Mouse (Mus musculus): ENCODE results near the gene Pfkfb4. TPM values are rescaled to one million over a fixed set of nuclear protein-coding genes. Genes with fewer than 3 reads are reported as not detected.
A peak's percentile ranks its signal among the peaks of the same experiment; 100 is the strongest.

The Pfkfb4 gene
- total and polyA plus RNA-seq, 2 experiments: 1.0 to 1.4 TPM

DNA sequence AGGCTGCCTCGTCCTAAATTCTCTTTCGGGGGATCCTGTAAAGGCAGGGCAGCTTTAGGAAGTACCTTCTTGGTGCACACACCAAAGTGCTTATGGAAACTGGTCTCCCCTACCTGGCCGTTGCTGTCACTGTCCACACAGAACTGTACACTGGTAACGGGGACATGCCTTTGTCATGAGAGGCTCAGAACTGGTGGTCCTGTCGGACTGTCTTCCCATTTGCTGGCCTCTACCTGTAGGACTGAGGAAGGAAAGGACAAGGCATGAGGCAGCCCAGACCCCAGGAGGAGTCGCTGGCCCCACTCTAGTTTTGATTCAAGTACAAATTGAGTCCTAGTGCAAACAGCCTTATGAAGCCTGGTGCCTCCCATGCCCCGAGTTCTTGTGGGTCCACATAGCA lies 39.4 kb downstream of the Pfkfb4 start:
- H3K79me2 ChIP-seq (ENCODE audit: control insufficient read depth, insufficient read depth, low read length): no peaks in the 10 kb centered on the region
- H3K4me1 ChIP-seq (ENCODE audit: control insufficient read depth, insufficient read depth, low read length): no peaks in the 10 kb centered on the region
- DNase-seq (ENCODE audit: extremely low read depth, low read depth, low spot score): no peak
- H3K4me3 ChIP-seq (ENCODE audit: insufficient read depth, low read depth, low read length): no peak overlapping the region
- H3K9ac ChIP-seq (ENCODE audit: low read depth, low read length): no peak overlapping the region
- TF ChIP-seq CTCF (IDR thresholded peaks at IDR 0.05; ENCODE audit: low read depth, low read length): no peak
- TF ChIP-seq POLR2A (IDR thresholded peaks at IDR 0.05; ENCODE audit: extremely low read depth, insufficient read depth, low read length): no peak
- 96% methylated on average over 7 of the region's 7 CpGs for WGBS
- no peaks in the 10 kb centered on the region for H3K36me3 ChIP-seq (ENCODE audit: control insufficient read depth, insufficient read depth, low read length)
- no peaks in the 10 kb centered on the region for H3K27me3 ChIP-seq (ENCODE audit: control insufficient read depth, insufficient read depth, low read length)
- no peak overlapping the region for H3K27ac ChIP-seq (replicated peaks; ENCODE audit: insufficient read depth, low read depth, low read length)

- Histone ChIP-seq H3K9ac (ENCODE audit: low read depth, low read length) (no peak overlapping the region), H3K79me2 (ENCODE audit: control insufficient read depth, insufficient read depth, low read length) (no peaks in the 10 kb centered on the region), H3K27me3 (ENCODE audit: control insufficient read depth, insufficient read depth, low read length) (no peaks in the 10 kb centered on the region), H3K27ac (replicated peaks; ENCODE audit: insufficient read depth, low read depth, low read length) (no peak overlapping the region), H3K4me1 (ENCODE audit: control insufficient read depth, insufficient read depth, low read length) (no peaks in the 10 kb centered on the region), H3K36me3 (ENCODE audit: control insufficient read depth, insufficient read depth, low read length) (no peaks in the 10 kb centered on the region), H3K4me3 (ENCODE audit: insufficient read depth, low read depth, low read length) (no peak overlapping the region)
- WGBS: 89% methylated on average over 8 of the region's 8 CpGs
- DNase-seq (ENCODE audit: extremely low read depth, low read depth, low spot score): no peak
- no peak for TF ChIP-seq CTCF (IDR thresholded peaks at IDR 0.05; ENCODE audit: low read depth, low read length)
- no peak for TF ChIP-seq POLR2A (IDR thresholded peaks at IDR 0.05; ENCODE audit: extremely low read depth, insufficient read depth, low read length)
These were observed 40.1 kb downstream of the Pfkfb4 start for GRCm38 (mm10) chr9:109031686-109032085.

DNA sequence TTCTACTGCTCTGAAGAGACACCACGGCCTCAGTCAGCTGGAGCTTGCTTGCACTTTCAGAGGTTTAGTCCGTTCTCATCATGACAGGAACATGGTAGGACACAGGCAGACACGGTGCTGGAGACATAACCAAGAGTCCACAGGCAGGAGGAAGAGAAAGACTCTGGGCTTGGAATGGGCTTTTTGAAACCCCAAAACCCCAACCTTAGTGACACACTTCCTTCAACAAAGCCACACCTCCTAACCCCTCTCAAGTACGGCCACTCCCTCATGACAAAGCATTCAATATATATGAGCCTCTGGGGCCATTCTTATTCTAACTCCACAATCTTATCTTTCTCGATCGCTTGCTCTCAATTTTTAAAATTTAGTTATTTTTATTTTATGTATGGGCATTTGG lies 40.9 kb downstream of the Pfkfb4 start:
- H3K4me1 ChIP-seq (ENCODE audit: control insufficient read depth, insufficient read depth, low read length): no peaks in the 10 kb centered on the region
- 88% methylated on average over 6 of the region's 6 CpGs for WGBS
- no peaks in the 10 kb centered on the region for H3K79me2 ChIP-seq (ENCODE audit: control insufficient read depth, insufficient read depth, low read length)
- TF ChIP-seq POLR2A (IDR thresholded peaks at IDR 0.05; ENCODE audit: extremely low read depth, insufficient read depth, low read length): no peak
- H3K27me3 ChIP-seq (ENCODE audit: control insufficient read depth, insufficient read depth, low read length): no peaks in the 10 kb centered on the region
- no peak overlapping the region for H3K27ac ChIP-seq (replicated peaks; ENCODE audit: insufficient read depth, low read depth, low read length)
- no peak overlapping the region for H3K4me3 ChIP-seq (ENCODE audit: insufficient read depth, low read depth, low read length)
- DNase-seq (ENCODE audit: extremely low read depth, low read depth, low spot score): no peak
- no peak overlapping the region for H3K9ac ChIP-seq (ENCODE audit: low read depth, low read length)
- no peaks in the 10 kb centered on the region for H3K36me3 ChIP-seq (ENCODE audit: control insufficient read depth, insufficient read depth, low read length)

DNA sequence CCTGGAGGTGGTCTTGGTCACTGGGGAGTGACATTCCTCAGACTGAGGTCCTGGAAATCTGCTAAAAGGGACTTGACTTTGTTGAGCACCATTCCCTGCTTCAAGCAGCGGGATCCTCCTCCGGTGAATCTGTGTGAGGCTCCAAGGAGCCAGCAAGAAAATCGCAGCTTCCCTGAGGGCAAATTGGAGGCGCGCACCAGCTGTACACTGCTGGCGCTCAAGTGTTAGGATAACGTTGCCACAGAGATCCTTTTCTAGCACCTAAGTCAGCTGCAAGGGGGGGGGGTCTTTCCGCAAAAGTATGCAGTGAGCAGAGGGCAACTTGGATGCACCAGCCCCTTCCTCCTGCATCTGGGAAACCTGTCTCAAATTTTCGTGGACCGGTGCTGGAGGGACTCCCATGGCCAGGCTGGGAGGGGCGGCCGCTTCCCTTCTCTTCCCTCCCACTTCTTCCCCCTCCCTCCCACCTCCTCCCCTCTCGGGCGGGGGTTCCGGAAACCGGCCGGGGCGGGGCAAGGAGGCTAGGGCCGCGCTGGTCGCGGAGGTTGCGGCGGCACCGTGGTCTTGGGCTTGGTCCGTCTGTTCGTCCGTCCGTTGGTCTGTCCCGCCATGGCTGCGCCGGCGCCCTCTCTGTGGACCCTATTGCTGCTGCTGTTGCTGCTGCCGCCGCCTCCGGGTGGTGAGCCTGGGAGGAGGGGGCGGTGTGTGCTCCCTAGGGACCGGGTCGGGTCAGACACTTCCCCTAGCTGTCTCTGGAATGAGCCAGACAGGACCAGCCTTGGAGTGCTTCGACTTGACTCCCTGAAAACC lies 46.7 kb downstream of the Pfkfb4 start, which contains the start of gene Shisa5:
Gene Shisa5 (plus strand): TSS at position 480 of the 810 bp plus-strand sequence.
- Histone ChIP-seq H3K4me3 (ENCODE audit: insufficient read depth, low read depth, low read length) (peak within 1 kb of the TSS; percentile 95), H3K4me1 (ENCODE audit: control insufficient read depth, insufficient read depth, low read length) (no peaks in the 10 kb centered on the region; the same call in 1 of the 2 replicates), H3K27ac (replicated peaks; ENCODE audit: insufficient read depth, low read depth, low read length) (peak within 1 kb of the TSS; percentile 80), H3K9ac (ENCODE audit: low read depth, low read length) (peak within 1 kb of the TSS; percentile 93), H3K79me2 (ENCODE audit: control insufficient read depth, insufficient read depth, low read length) (no peaks in the 10 kb centered on the region), H3K36me3 (ENCODE audit: control insufficient read depth, insufficient read depth, low read length) (no peaks in the 10 kb centered on the region), H3K27me3 (ENCODE audit: control insufficient read depth, insufficient read depth, low read length) (peaks cover 6% of the 10 kb centered on the region; the same call in 1 of the 2 replicates)
- WGBS: 6% methylated on average over 40 of the region's 40 CpGs
- TF ChIP-seq CTCF (IDR thresholded peaks at IDR 0.05; ENCODE audit: low read depth, low read length) (no peak), POLR2A (IDR thresholded peaks at IDR 0.05; ENCODE audit: extremely low read depth, insufficient read depth, low read length) (0 out of 2 replicates have a peak, but pooled peaks have one; percentile 42)
- no peak for DNase-seq (ENCODE audit: extremely low read depth, low read depth, low spot score)

- H3K79me2 ChIP-seq (ENCODE audit: control insufficient read depth, insufficient read depth, low read length): no peaks in the 10 kb centered on the region
- peak overlapping the region; percentile 95 for H3K4me3 ChIP-seq (ENCODE audit: insufficient read depth, low read depth, low read length)
- H3K4me1 ChIP-seq (ENCODE audit: control insufficient read depth, insufficient read depth, low read length): no peaks in the 10 kb centered on the region; the same call in 1 of the 2 replicates
- no peak for DNase-seq (ENCODE audit: extremely low read depth, low read depth, low spot score)
- WGBS: 48% methylated on average over 8 of the region's 8 CpGs
- peak overlapping the region; percentile 93 for H3K9ac ChIP-seq (ENCODE audit: low read depth, low read length)
- H3K27ac ChIP-seq (replicated peaks; ENCODE audit: insufficient read depth, low read depth, low read length): peak overlapping the region; percentile 80
- TF ChIP-seq CTCF (IDR thresholded peaks at IDR 0.05; ENCODE audit: low read depth, low read length) (no peak), POLR2A (IDR thresholded peaks at IDR 0.05; ENCODE audit: extremely low read depth, insufficient read depth, low read length) (0 out of 2 replicates have a peak, but pooled peaks have one; percentile 12)
- peaks cover 6% of the 10 kb centered on the region; the same call in 1 of the 2 replicates for H3K27me3 ChIP-seq (ENCODE audit: control insufficient read depth, insufficient read depth, low read length)
- no peaks in the 10 kb centered on the region for H3K36me3 ChIP-seq (ENCODE audit: control insufficient read depth, insufficient read depth, low read length)
These were observed 47.4 kb downstream of the Pfkfb4 start for GRCm38 (mm10) chr9:109038901-109039364.

All from liver, adult 2 months (tissue).